Mouse (Mus musculus) cortical plate, adult 2 months (tissue): ENCODE data around the gene Selenon.

Experiments used
- CTCF ChIP-seq: fragments of 200-500 bp; IDR thresholded peaks from 2 replicates; pipeline ENCODE4 v1.5.1; 2011; ENCODE audit warnings: mild to moderate bottlenecking, control low read depth, low read length; ENCODE audit not compliant: insufficient read depth; ENCODE audit errors: extremely low read depth
- POLR2A ChIP-seq: fragments of 200-500 bp; IDR thresholded peaks from 2 replicates; pipeline ENCODE4 v1.6.1; 2011; ENCODE audit warnings: mild to moderate bottlenecking, low read length, control low read depth; ENCODE audit not compliant: insufficient read depth; ENCODE audit errors: extremely low read depth

DNA sequence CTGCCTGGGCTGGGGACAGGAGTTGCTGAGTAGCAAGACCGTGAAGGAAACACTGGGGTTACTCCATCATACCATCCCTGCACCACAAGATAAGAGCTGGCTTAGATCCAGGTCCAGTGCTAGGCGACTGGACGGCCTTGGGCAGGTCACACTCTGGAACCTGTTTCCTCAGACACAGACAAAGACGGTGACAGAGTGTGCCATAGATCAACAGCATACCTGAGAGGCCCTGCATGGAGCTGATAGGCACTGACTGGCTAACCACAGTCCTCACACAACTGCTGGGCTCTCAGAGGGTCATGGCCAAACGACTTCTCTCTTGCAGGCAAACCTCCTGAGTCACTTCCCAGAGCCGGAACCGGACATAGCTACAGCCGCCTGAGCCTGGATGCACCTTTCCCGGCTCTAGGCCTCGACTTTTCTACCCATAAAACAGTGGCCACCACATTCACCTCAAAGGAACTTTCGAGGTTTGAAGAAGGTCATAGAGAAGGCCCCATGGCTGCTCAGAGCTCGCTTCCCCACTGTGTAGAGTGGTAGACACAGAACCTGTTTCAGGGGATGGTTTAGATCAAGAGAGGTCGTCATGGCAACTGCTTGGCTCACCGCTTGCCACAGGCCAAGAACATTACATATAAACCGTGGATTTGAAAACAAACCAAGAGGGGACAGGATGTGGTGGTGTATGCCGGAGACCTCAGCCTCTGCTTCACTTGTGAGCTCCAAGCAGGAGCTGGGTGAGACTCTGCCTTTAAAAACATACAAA lies 57.0 kb downstream of the Selenon start:
- no peak for TF ChIP-seq POLR2A
- TF ChIP-seq CTCF, result no peak
